Mouse (Mus musculus) thymus, postnatal 10 days (tissue): ENCODE measurements around the gene Shoc2.

ENCODE experiments used
- DNase-seq, 2 experiments: peaks; one replicate each; pipeline ENCODE4 v3.0.0; 2021; ENCODE audit warnings: low spot score in 2 of 2

The Shoc2 gene

DNA sequence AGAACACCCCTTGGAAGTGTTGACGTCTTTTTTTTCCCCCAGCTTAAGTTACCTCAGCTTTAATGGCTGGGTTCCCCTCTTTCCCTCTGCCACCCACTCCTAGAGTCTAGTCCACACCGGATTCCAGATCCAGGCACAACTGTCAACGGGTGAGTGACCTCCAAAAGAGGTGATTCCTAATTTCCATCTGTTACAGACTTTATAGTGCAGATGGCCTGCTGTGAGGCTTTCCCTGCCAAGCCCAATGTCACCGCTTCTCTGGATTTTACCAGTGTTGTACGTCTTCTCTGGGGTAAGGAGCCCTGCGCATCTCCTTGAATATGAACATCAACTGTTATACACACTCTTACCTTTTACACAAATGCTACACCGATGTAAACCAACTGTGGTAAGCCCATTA, 95.3 kb downstream of the Shoc2 start:
- no peak for DNase-seq

DNA sequence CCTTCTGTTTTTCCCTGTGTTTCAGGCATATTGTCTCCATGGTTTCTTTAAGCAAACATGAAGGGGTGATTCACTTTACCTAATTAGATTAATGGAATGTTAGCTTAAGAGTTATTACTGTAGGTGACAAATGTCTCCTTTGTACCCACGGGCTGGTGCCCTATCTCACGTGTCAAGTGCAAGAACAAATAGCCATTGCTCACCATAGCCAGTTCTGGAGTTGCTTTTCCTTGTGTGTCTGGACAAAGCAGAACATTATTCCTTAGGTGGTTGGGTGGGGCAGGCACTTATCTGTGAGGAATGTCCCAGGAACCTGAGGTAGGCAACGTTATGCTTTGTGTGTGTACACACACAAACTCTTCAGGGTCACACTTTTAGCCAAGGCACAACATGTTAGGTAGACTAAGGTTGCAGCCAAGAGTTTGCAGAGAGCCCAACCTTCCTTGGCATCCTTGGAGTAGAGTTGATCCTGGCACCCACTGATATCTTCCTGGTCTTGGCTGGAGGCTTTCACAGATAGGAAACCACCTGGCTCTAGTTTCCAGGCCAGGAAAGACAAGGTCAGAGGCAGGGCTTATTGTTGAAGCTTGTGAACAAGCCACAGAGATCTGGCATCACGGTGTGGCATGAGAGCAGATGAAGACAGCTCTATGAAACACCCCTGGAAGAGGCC, 96.4 kb downstream of the Shoc2 start:
- no peak for DNase-seq

DNA sequence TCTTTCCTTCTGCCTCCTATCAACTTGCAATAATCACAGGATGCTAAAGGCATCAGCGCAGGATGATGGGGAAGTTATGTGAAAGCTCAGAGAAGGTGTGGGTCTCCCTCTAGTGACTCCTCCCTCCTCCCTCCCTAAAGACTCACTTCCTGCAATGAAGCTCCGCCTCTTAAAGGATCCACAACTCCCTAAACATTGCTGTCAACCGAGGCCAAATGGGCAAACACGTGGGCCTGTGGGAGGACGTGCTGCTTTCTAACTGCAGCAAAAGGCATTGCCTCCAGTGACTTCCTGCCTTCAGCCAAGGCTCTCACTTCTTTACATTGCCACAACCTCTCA, 96.9 kb downstream of the Shoc2 start:
- no peak for DNase-seq

DNA sequence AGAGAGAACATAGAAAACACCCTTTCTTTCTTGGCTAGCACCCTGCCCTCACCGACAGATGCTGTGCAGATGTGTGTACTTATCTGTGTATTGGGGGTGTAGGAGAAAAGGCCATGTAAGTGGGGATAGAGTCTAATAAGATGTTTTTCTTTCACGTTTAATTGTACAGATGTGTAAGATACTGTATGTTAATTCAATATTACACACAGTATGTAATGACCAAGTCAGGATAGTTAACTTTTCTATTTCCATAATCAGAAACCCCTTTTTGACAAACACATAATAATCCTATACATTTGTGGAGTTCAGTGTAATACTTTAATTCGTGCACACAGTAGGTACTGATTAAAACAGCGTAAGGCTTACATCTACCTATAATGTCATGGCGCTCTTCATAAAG, 99.7 kb downstream of the Shoc2 start, which contains the start of gene Adra2a:
Adra2a (plus strand) TSS at position 301 of the 400 bp plus-strand sequence.
- DNase-seq = no peak

DNA sequence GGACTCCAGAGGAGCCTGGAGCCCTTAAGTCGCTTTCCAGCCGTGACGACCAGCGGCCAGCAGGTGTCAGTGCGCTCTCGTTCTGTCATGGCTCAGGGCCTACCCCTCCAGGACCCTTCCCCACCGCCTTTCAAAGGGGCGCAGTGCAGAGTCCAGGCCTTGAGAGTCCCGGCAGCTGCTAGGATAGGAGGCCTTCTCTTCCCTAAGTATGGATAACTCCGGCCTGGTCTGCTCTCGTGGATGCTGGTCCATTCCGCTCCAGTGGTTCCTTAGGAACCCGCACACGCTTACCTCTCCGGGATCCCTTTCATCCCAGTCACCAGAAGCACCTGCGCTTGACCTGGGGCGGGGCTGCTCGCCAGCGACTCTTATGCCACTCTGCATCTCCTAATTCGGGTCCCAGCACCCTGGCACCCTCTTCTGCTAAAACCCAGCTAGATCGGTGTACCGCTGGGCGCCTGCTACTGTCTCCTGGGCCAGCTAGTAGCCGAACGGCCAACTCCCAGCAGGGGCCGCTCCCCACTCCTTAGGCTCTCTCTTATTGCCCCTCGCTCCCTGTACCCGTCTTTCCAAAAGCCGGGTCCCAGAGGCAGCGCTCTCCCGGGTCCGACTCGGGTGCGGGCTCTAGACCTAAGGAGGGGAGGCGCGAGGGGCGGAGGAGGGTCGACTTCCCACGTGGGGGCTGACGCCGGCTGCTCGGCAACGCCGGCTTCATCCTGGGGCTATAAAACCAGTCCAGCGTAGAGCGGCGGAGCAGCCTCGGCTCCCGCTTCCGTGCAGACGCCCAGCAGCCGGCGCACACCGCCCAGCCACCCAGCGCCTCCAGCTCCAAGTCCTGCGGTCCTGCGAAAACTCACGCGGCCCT, 100.6 kb downstream of the Shoc2 start:
- peak in 1 of 2 experiments; percentile 46 for DNase-seq

DNA sequence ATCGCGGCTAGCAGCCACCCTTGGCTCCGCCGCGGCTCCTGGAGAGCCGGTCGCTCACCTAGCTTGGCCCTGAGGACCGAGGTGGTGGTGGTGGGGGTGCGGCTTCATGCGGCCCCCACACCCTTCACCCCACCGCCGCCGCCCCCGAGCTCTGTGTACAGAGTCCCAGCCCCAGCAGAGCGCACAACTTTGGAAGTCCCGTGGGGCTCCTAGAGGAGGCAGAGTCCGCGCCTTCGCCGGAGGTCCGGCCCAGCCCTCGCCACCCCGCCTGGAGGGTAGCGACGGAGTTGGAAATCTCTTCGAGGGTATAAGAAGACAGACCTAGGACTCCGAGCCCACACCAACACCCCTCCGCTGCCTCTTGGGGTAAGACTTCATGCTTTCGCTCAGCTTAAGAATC, 101.3 kb downstream of the Shoc2 start:
- DNase-seq = no peak

DNA sequence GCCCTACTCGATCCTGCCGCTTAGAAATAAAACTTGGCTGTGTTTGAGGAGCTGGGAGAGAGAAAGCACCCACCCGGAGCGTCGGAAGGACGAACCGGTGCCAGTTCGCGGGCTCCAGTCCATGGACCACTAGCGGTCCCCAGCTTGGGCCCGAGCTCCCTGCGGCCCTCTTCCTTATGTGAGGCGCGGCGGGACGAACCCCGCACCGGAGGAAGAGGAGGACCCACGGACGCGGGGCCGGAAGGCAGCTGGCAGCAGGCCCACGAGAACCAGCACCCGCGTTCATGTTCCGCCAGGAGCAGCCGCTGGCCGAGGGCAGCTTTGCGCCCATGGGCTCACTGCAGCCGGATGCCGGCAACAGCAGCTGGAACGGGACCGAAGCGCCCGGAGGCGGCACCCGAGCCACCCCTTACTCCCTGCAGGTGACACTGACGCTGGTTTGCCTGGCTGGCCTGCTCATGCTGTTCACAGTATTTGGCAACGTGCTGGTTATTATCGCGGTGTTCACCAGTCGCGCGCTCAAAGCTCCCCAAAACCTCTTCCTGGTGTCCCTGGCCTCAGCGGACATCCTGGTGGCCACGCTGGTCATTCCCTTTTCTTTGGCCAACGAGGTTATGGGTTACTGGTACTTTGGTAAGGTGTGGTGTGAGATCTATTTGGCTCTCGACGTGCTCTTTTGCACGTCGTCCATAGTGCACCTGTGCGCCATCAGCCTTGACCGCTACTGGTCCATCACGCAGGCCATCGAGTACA, 102.0 kb downstream of the Shoc2 start:
- DNase-seq = peak in 1 of 2 experiments; percentile 28

DNA sequence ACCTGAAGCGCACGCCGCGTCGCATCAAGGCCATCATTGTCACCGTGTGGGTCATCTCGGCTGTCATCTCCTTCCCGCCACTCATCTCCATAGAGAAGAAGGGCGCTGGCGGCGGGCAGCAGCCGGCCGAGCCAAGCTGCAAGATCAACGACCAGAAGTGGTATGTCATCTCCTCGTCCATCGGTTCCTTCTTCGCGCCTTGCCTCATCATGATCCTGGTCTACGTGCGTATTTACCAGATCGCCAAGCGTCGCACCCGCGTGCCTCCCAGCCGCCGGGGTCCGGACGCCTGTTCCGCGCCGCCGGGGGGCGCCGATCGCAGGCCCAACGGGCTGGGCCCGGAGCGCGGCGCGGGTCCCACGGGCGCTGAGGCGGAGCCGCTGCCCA, 102.6 kb downstream of the Shoc2 start:
- DNase-seq = no peak

DNA sequence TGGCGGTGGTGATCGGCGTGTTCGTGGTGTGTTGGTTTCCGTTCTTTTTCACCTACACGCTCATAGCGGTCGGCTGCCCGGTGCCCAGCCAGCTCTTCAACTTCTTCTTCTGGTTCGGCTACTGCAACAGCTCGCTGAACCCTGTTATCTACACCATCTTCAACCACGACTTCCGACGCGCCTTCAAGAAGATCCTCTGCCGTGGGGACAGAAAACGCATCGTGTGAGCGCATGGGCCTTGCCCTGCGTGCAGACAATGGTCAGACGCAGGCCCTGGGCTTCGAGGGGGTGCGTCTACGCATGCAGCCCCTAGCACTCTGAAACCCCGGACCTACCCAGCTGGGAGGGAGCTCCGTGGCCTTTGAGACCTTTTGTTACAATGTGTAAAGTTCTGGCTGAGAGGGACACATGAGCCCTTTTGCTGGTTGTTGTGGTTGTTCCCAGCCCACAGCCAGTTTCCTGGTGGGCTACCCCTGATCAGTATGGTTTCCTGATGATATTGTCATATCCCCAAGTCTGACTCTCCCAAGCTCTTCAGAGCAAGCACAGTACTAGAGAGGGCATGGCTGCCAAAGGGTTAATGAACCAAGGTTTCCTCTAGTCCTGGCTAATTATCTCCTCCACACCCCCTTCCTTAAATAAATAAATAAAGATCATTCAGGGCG, 103.4 kb downstream of the Shoc2 start:
- no peak for DNase-seq

DNA sequence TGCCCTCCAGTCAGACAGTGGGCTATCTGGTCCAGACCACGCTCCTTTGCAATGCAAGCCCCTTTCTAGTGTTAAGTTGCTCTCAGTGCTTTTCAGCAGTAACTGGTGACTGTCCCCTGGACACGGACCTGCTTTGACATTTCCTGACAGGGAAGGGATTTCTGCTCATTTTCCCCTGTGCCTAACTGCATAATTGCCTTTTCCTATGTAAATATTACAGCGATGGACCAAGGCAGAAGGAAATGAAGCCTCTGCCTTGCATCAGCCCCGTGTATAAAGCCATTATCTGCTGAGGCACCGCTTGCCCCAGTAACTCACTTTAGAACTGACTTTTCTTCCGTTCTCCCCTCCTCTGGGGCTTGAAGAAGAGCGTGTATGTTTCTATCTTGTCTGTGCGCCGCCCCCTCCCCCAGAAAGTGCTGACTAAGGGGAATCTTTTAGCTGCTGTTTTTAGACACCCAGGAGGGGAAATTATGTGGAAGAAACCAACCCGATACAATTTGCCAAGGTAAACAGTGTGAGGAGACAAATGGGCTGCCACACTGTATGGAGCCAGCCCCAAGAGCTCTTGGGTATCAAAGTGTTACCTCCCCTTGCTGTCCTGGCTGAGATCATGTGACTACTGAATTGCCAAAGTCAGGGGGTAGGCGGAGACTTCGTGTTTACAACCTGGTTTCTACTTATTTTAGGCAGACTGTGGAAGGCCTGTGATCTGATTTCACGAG, 104.2 kb downstream of the Shoc2 start:
- no peak for DNase-seq

DNA sequence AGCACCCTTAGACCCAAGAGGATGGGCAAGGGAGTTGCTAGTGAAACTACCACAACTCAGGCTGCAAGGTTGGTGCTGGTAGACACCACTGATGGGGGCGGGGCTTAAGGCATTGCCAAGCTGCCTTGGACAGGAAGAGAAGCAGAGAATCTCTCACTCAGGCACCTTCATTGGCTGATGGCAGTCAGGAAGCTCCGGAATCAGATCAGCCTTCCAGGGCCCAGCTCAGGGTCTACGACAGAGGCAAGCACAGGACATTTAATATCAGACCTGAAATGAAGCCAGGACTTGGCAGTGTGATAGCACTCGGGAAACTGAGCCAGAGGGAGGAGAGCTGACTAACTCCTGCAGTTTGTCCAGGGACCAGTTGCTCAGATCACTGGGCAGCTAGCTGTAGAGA, 107.5 kb downstream of the Shoc2 start:
- DNase-seq = no peak

DNA sequence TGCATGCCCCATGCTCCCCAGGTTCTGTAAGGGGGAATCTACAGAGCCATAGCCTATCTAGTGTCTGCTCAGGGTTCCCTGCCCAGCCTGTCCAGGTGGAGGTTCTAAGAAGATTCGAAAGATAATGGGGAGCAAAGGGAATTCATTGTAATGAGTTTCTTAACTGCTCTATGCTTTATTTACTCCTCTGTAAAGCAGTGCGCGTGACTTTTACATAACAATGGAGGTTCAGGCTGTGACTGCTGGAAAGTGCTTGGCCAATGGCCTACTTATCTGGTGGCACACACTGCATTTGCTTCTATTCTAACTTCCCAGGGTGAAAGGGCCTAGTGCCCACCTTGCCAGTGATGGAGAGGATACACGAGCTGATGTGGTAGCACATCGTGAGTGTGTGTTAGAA, 111.7 kb downstream of the Shoc2 start:
- DNase-seq = no peak

DNA sequence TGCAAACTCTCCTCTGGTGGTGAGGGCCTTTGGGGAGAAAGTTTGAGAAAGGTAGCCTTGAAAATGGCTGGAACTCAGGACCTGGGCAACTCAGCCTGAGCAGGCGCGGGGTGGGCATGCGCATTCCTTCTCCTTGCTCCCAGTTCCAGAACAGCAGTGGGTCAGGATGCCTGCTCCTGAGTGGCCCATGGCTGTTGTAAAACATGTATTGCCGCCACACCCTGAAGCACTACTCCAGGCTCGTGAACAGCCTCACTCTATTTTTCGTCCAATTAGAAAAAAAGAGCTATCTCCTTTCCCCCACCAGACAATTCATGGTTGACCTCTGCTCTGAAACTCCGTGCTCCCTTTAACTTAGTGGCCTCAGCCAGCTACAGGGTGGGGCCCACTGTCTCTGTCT, 124.3 kb downstream of the Shoc2 start:
- no peak for DNase-seq

DNA sequence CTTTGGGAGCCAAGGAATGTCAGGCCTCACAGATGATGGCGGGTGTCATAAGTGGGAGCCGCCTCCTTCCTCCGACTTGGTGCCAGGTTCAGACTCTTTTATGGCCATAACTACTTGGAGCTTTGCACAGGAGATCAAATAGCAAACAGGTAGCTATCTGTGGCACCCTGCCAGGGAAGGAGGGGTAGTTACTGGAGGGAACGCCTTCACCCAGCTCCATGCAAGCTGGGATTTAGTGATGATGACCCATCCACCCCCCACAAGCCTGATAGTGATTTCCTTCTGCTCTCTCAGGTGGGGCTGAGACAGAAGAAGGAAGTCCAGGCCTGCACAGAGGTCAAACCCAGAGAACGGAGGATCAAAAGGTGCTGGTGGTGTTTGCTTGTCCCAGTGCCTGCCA, 126.4 kb downstream of the Shoc2 start:
- no peak for DNase-seq

DNA sequence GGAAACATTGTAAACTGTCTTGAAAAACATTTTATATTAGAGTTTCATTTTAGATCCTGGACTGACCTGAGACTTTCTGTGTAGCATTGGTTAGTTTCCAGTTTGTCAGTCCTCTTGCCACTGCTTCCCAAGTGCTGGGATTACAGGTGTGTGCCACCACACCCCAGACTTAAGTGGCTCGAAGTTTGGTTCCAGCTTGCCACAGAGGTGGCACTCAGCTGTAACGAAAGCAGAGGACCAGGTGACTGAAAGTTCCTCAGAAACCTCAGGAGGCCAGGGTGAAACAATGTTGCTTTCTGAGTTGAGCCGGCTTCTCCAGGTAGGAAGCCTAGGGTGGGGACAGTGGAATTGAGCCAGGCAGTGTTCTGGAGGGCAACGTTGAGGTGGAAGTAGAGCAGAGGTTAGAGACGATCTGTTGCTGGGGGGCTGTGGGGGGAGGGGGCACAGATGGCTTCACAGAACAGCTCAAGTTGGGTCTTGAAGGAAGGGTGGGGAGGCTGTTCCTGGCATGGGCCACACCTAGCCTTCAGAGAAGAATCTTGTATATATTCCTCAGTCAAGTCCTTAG, 128.2 kb downstream of the Shoc2 start:
- no peak for DNase-seq

DNA sequence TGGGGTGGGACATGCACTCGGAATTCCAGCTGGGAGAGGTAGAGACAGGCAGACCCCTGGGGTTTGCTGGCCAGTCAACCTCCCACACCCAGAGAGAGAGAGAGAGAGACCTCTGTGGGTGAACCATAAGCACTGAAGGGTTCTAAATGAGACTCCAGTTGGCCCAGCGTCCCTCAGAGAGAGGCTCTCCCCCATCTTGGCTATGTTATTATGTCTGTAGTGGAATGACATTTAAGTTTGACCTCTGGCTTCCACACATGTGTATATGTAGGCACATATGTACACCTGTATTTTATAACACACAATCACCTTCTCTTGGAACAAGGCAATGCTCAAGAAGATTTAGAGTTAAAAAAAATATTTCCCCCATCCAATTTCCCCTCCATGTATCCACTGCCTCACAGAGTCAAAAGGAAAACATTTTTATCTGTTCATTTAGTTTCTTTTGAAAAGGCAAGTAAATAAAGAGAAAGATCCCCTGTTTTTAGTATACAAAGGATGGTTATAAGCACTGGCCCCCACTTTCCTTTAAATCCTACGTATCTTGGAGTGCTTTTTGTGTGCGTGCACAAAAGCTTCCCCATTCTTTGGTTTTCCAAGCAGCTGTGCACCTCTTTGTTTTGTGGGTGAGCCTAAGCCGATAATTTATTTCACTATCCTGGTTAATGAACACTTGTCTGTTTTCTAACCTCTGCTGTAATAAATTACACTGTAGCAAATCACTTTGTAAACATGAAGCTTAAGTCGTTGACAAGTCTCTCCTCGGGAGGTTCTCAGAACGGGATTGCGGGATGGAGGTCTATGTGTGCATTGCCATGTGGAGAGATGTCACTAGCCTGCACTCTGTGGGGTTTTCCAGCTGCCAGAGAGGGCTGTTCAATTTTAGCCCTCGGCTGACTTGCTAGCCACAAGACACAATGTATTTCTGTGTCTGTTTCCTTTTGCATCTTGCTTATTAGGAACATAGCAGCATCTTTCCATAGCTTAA, 132.6 kb downstream of the Shoc2 start:
- DNase-seq = no peak

DNA sequence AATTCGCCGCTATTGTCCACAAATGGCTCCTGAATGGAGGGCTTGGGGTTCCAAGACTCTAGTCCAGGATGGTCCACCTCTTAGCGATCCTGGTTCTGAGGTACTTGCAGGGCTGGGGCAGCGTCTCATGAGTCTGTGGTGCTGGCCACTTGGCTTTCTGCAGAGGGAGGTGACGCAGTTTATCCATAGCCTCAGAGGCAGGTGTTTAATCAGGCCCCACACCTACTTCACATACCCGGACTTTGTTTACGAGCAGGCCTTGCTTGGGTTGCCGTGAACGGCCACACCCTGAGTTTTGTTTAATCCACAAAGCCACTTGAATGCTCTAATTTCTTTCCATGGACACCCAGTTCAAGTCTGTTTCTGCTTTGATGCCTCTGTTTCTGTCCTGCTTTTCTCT, 137.2 kb downstream of the Shoc2 start:
- no peak for DNase-seq

DNA sequence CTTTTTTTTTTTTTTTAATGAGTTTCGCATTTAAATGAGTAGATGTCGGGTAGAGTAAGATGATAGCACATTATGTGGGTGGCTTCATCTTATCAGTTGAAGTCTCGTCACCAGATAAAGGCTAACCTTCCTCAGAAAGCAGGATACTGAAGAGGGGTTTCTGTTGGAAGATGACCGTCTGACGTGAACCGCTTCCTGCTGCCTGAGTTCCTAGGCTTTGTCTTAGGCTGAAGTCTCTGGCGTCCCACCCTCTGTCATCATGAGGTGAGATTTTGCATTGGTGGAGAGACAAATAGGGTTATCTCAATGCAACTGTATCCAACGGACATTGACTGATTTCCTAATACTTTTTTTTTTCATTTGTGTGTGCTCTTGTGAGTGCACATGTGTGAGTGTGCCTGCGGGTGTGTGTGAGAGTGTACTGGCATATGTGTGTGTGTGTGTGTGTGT, 137.6 kb downstream of the Shoc2 start:
- DNase-seq = no peak
